Mouse (Mus musculus) subcutaneous adipose tissue, adult 2 months (tissue): ENCODE results near the gene H2al1k. TPM values are rescaled to one million over a fixed set of nuclear protein-coding genes. Genes with fewer than 3 reads are reported as not detected.

ENCODE experiments used
- polyA plus RNA-seq: library from polyadenylated mRNA; depleted of rRNA; stranded (reverse); fragments of >200 nt; gene quantifications from 2 replicates; pipeline ENCODE4 v1.2.3, GENCODE M21; 2012; ENCODE audit warnings: low replicate concordance; rRNA removed

The H2al1k gene
- not detected in 2 replicates for polyA plus RNA-seq

GRCm38 (mm10) chrX:9350327-9350726 is at the start of gene H2al1k:
Gene H2al1k, plus strand, starts transcription at chrX:9350627.

Other genes with a start within 250 kb of the H2al1k start
- not detected in 2 replicates for gene 4930402K13Rik, start 246.1 kb upstream of the H2al1k start, polyA plus RNA-seq
- 0.24 and 0.44 TPM in 2 replicates for gene Lancl3, start 150.7 kb upstream of the H2al1k start, polyA plus RNA-seq
- gene Gm14862, start 93.7 kb upstream of the H2al1k start, polyA plus RNA-seq: not detected in 2 replicates
- 0.29 and 2.2 TPM in 2 replicates for gene Xk, start 77.9 kb upstream of the H2al1k start, polyA plus RNA-seq
- gene H2al1m, start 66.9 kb upstream of the H2al1k start, polyA plus RNA-seq: not detected in 2 replicates
- 3.6 and 7.0 TPM in 2 replicates for gene Cybb, start 137.1 kb downstream of the H2al1k start, polyA plus RNA-seq
- not detected in 2 replicates for gene H2al1o, start 221.8 kb downstream of the H2al1k start, polyA plus RNA-seq